13 mouse cellular contexts compared by ENCODE assay signal in the genomic region with DNA sequence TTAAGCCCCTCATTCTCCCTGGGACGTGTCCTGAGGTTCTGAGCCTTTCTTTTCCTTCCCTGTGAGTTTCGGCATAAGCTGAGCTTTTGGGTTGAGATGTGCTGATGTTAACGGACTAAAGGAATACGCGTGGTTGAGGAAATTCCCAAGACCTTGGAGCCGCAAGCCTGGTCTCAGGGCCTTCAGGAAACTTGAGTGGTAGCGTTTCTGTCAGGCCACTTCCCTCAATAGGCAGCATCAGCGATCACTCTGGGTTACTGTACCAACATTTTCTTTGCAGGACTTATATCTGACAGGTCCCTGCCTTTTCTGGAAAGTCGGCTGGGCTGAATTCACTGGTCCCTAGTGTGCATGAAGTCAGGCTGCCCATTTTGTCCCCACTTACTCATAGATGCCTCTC. TPM values are rescaled to one million over a fixed set of nuclear protein-coding genes. Genes with fewer than 3 reads are reported as not detected.
DNase-seq lines count a peak whose midpoint lies in the region; ATAC-seq and TF ChIP-seq lines count a peak whose summit lies in the region.
"Had no signal": no experiment of that assay in that cellular context is flagged by ENCODE, and none has a peak within 500 bp of the region (broad histone marks: within the 10 kb centered on the region; RNA-seq: fewer than 3 reads in every experiment).

No protein-coding gene starts in this region.

- peaks cover 42 to 45% of the 10 kb centered on the region in 2 experiments for H3K4me1 ChIP-seq in heart, embryonic 14.5 days (ENCODE audit: control insufficient read depth in 2 of 2, insufficient read depth in 2 of 2, low read length in 2 of 2)
- H3K4me1 ChIP-seq in lung, embryonic 15.5 days, result peaks cover 43% of the 10 kb centered on the region
- H3K4me1 ChIP-seq in limb, embryonic 14.5 days (ENCODE audit: control insufficient read depth, insufficient read depth, low read length), result peaks cover 28% of the 10 kb centered on the region

- H3K4me3 ChIP-seq in heart, embryonic 14.5 days (ENCODE audit: control insufficient read depth in 1 of 2, insufficient read depth in 1 of 2, low read depth in 1 of 2, low read length in 2 of 2), result no peak overlapping the region
- no peak overlapping the region for H3K4me3 ChIP-seq in lung, embryonic 15.5 days
- H3K4me3 ChIP-seq in limb, embryonic 14.5 days (replicated peaks; ENCODE audit: low read length), result no peak overlapping the region

- intact Hi-C loops in heart, postnatal 25 days (cut with DNase I), result loop anchor here (5.0 kb wide), 1 partner anchor 35 kb away; the partner anchor contains the start of gene Eef1akmt1

- H3K9ac ChIP-seq in heart, embryonic 14.5 days (ENCODE audit: low read length), result peak overlapping the region; percentile 44; the same call in 1 of the 2 replicates
- no peak overlapping the region for H3K9ac ChIP-seq in lung, embryonic 15.5 days
- H3K9ac ChIP-seq in limb, embryonic 14.5 days (ENCODE audit: low read depth, low read length, severe bottlenecking), result no peak overlapping the region

- H3K27me3 ChIP-seq in heart, embryonic 14.5 days (ENCODE audit: control insufficient read depth, insufficient read depth, low read length), result peaks cover 4% of the 10 kb centered on the region; the same call in 1 of the 2 replicates
- no peaks in the 10 kb centered on the region for H3K27me3 ChIP-seq in lung, embryonic 15.5 days
- no peaks in the 10 kb centered on the region for H3K27me3 ChIP-seq in limb, embryonic 14.5 days (ENCODE audit: control insufficient read depth, insufficient read depth, low read length)

- no peaks in the 10 kb centered on the region for H3K36me3 ChIP-seq in heart, embryonic 14.5 days (ENCODE audit: control insufficient read depth, insufficient read depth, low read length)
- no peaks in the 10 kb centered on the region for H3K36me3 ChIP-seq in lung, embryonic 15.5 days
- no peaks in the 10 kb centered on the region for H3K36me3 ChIP-seq in limb, embryonic 14.5 days (ENCODE audit: control insufficient read depth, insufficient read depth, low read length)

- peak; percentile 16 for DNase-seq in embryo, embryonic 10 days (ENCODE audit: low spot score)
- DNase-seq in embryo, embryonic 10.5 days (ENCODE audit: low spot score), result no peak
- DNase-seq in heart, postnatal 25 days (ENCODE audit: low spot score), result no peak
- DNase-seq in lung, postnatal 25 days (ENCODE audit: low spot score), result no peak
- DNase-seq in limb, embryonic 14.5 days (ENCODE audit: low spot score), result no peak
- no peak for DNase-seq in thymus, adult 18-20 months
- DNase-seq: adrenal gland, postnatal 25 days; cerebellum, adult 11 months; kidney, adult 8-10 months; lung, postnatal 14 days; thymus, postnatal 25 days had no signal

- 46% methylated on average over 9 of the region's 9 CpGs for WGBS in heart, embryonic 14.5 days
- 48% methylated on average over 9 of the region's 9 CpGs for WGBS in lung, embryonic 15.5 days
- WGBS in limb, embryonic 14.5 days, result 57% methylated on average over 9 of the region's 9 CpGs

- ATAC-seq in heart, embryonic 14.5 days (ENCODE audit: insufficient number of reproducible peaks, insufficient read depth, low FRiP score, low read depth), result no peak
- ATAC-seq in lung, embryonic 15.5 days (ENCODE audit: borderline replicate concordance, extremely low read depth, low FRiP score, low TSS enrichment), result no peak
- no peak for ATAC-seq in limb, embryonic 14.5 days (ENCODE audit: low FRiP score, low read depth)

- peak overlapping the region; percentile 51 for H3K4me2 ChIP-seq in heart, embryonic 14.5 days (ENCODE audit: low read length)
- H3K4me2 ChIP-seq in lung, embryonic 15.5 days, result no peak overlapping the region
- no peak overlapping the region for H3K4me2 ChIP-seq in limb, embryonic 14.5 days (replicated peaks; ENCODE audit: low read depth, low read length, severe bottlenecking)

- no peak for TF ChIP-seq POLR2A in limb, embryonic 14.5 days (IDR thresholded peaks at IDR 0.05; ENCODE audit: borderline replicate concordance, extremely low read depth, insufficient read depth, insufficient read length)

- H3K9me3 ChIP-seq in heart, embryonic 14.5 days (ENCODE audit: control insufficient read depth, low read length), result no peaks in the 10 kb centered on the region
- no peaks in the 10 kb centered on the region for H3K9me3 ChIP-seq in lung, embryonic 15.5 days
- no peaks in the 10 kb centered on the region for H3K9me3 ChIP-seq in limb, embryonic 14.5 days (ENCODE audit: control insufficient read depth, low read length)

- peak overlapping the region; percentile 83 to 90 for H3K27ac ChIP-seq in heart, embryonic 14.5 days (replicated peaks in 1 of 2; ENCODE audit: control insufficient read depth in 1 of 2, insufficient read depth in 1 of 2, low read depth in 2 of 2, low read length in 2 of 2)
- peak overlapping the region; percentile 76 for H3K27ac ChIP-seq in lung, embryonic 15.5 days
- 0 out of 2 replicates have a peak overlapping the region, but pooled peaks have one; percentile 14 for H3K27ac ChIP-seq in limb, embryonic 14.5 days (replicated peaks; ENCODE audit: low read depth, low read length)

RNA-seq across cellular contexts. Expression of gene Il17d, which starts 12.2 kb away (rescaled TPM):
- polyA plus RNA-seq in heart, embryonic 14.5 days (2014; fragmentation: Nextera tagmentation; extraction: Ambion mirVana), result 0.78 and 1.0 TPM in 2 replicates
- total RNA-seq in heart, postnatal 25 days (2021), result 1 to 10 TPM; 3.2 to 3.8 TPM
- 5.2 and 6.1 TPM in 2 replicates for polyA plus RNA-seq in lung, embryonic 15.5 days (2015; fragmentation: Nextera tagmentation; extraction: Ambion mirVana)
- polyA plus RNA-seq in limb, embryonic 14.5 days (2012; rRNA removed), result 41.0 and 68.8 TPM in 2 replicates
- 6.9 and 8.1 TPM in 2 replicates for polyA plus RNA-seq in limb, embryonic 14.5 days (2014; fragmentation: Nextera tagmentation; extraction: Ambion mirVana)

RNA-seq across cellular contexts. Expression of gene Eef1akmt1, which starts 34.6 kb away (rescaled TPM):
- 73.8 and 82.0 TPM in 2 replicates for polyA plus RNA-seq in heart, embryonic 14.5 days (2014; fragmentation: Nextera tagmentation; extraction: Ambion mirVana)
- total RNA-seq in heart, postnatal 25 days (2021), result 10 to 100 TPM; 29.6 to 30.2 TPM
- polyA plus RNA-seq in lung, embryonic 15.5 days (2015; fragmentation: Nextera tagmentation; extraction: Ambion mirVana), result 106 and 108 TPM in 2 replicates
- 38.2 and 44.0 TPM in 2 replicates for polyA plus RNA-seq in limb, embryonic 14.5 days (2012; rRNA removed)
- 109 and 112 TPM in 2 replicates for polyA plus RNA-seq in limb, embryonic 14.5 days (2014; fragmentation: Nextera tagmentation; extraction: Ambion mirVana)

Comparison
In these comparisons a context has a peak if more than half of its experiments do, and no peak if none do; other contexts are left out.
1. H3K27ac ChIP-seq: peak in every context shown above with its lines; median percentile 86 in heart, embryonic 14.5 days; 76 in lung, embryonic 15.5 days; 14 in limb, embryonic 14.5 days.